Mouse (Mus musculus) adrenal gland, postnatal 10 days (tissue): ENCODE data around the gene Hoxd12. TPM values are rescaled to one million over a fixed set of nuclear protein-coding genes. Genes with fewer than 3 reads are reported as not detected.

Experiments
- DNase-seq: peaks from one replicate; pipeline ENCODE4 v3.0.0; 2021; ENCODE audit warnings: mixed read lengths
- total RNA-seq, 2 experiments: library from RNA; stranded (reverse); gene quantifications; 2 replicates each; pipeline ENCODE4 v1.2.3; 2021

Gene Hoxd12
- total RNA-seq, 2 experiments from 2014 or later, result not detected

DNA sequence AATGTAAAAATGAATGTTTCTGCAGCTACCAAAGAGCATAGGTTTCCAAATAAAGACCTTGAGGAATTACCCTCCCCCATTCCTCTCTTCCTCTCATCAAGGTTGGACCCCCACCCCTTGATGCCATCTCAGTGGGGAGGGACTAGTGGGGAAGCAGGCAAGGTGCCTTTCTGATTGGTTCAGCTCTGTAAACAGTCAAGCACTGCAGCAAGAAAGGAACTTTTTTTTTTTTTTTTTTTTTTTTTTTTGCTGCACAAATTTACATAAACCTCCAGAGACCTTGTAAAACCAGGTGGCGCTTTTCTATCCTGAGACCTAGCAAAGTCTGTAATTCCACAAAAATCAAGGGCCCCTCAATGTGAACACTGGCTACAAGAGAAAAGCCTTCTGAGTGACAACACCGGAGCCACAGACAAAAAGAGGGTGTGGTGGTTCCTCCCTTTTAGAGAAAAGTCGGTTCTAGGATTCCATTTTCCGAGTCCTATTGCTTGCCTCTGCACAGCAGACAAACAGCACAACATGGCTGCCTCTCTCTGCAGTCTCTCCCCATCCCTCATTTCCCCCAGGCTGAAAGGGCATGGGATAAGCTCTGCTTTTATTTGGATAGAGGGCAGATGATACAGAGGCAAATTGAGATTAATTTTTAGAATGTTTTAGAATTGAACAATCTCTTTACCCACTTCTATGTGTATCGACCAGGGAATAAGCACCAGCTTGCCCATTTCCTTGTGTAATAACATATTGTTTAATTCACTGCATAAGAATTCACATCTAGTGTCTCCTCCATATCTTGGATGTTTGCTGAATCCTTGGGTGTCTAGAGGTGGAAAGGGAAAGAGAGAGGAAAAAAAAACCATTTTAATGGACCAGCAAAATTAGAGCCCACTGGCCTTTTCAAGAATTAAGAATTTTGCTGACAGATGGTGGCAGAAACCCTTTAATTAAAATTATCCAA, 34.9 kb downstream of the Hoxd12 start:
- peak; percentile 4 for DNase-seq

DNA sequence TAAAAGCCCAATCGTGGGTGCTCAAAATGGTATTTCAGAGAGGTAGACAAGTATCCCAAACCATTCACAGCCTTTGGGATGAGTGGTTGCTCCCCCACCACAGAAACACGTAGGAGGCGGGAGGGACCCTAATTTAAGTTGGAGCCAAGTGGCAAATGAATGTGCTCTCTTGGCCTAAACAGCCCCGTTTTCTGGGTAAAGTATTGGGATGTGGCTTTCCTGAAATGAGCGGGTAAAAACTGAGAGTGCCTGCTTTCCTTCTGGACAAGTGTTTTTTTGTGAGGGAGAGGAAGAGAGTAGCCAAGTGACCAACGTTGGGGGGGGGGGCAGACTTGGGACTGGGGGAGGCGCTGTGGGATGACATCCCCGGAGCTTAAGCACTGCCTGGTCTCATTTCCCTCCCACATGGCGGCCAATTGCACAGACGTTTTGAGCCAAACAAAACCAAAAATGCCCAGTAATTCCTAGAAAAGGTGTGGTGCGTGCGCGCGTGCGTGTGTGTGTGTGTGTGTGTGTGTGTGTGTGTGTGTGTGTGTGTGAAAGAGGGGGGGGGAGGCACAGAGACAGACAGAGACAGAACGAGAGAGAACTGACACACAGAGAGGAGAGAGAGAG, 36.2 kb downstream of the Hoxd12 start:
- DNase-seq, result peak; percentile 44

DNA sequence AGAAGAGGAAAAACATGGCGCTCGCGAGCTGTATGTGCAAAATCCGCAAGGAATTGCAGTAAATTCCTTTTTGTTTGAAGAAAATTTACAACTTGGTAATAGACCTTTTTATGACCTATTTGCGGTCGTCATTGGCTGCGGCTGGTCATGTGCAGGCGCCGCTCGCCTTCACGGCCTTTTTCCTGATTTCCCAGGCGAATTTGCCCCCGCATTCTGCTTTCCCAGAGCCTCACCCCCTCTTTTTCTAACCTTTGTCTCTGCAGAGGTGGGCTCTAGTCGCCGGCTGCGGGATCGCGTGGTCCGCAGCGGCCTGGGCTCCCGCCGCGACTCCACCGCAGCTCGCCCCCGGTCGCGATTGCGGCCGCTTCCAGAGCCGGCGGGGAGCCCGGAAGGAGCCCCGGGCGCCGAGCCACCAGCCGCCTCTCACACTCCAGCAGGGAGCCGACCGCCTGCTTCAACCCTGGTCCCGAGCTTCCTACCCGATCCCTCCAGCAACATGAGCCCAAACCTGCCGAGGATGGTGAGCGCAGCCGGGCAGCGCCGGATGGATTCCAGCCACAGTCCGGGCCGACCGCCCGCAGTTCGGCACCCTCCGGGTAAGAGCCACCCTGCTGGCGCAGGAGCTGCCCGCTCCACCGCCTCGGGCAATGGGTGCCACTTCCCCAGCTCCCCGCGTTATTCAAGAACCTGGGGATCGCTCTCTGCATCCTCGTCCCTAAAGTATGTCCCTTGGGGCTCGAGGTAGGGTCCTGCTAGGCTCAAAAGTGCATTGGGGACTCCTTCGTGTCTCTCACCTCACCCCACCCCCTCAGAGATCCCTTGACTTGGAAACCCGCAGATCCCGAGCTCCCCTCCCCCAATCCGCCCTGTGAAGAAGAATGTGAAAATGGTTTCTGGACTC, 37.2 kb downstream of the Hoxd12 start, which contains the start of the genes Hoxd3 and Hoxd4:
TSS of gene Hoxd3 (plus strand) at position 207 of the 901 bp plus-strand sequence.
TSS of gene Hoxd4 (plus strand) at position 209 of the 901 bp plus-strand sequence.
- DNase-seq, result peak; percentile 70

DNA sequence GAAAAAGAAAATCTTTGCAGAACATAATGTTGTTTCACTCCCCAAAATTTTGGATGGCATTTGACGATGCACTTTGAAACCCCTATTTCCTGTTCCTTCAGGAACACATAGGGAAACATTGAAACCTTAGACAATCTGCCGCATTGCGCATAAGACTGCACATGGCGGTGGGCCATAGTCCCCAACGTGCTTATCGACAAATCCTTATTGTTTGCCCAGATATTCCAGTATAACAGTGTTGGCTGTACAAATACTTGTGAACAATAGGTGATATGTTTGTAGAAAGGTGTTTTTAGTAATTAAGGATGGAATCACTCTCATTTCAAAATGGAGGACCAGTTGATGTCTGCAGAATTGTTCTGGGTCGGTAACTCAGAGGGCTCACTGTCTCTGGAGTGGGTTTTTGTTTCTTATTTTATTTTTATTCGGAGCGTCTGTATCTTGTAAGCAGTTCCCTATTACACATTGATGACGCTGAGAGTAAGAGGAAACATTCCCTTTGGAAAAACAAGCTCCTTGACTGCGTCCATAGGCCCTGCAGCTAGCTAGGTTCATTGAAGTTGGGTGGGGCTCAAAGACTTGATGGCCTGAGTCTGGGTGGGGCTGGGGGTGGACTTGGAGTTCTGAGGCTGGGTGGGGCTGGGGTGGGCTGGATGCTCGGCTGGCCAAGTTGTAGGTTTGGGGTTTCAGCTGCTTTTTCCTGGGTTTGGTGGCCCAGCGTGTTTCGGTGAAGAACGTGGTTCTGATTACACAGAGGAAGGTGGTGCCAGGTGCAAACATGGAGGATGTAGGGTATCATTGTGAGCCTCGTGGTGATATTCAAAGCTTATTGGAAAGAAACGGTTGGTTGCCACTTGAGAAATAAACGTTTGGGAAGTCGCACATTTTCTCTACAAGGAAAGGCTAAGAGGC, 38.7 kb downstream of the Hoxd12 start:
- peak; percentile 6 for DNase-seq

DNA sequence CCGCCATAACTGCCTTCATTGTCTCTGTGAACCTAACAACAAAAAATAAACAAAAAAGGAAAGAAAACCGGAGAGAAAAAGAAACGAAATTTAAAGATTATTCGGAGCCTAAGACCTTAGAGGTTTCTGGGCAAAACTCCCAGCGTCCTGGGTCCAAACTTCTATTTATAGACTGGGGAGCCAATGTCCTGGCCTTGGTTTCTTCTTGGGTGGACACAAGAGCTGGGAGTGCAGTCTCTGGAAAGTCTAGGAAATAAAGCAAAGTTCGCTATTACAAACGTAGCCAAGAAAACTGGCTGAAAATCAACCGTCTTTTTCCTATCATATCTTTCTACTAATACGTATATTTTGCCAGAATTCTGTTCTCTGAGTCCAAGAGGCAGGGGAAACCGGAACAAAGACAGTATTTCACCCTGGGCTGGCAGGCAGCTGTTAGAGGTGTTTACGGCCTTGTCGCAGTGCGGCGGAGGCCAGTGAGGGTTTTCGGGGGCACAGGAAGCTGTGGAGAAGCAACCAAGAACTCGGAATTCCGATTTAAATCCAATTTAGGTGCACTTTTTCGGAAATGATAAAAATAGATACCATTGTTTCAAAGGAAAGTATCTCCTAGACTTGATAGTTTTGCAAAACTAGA, 39.5 kb downstream of the Hoxd12 start:
- peak; percentile 32 for DNase-seq

DNA sequence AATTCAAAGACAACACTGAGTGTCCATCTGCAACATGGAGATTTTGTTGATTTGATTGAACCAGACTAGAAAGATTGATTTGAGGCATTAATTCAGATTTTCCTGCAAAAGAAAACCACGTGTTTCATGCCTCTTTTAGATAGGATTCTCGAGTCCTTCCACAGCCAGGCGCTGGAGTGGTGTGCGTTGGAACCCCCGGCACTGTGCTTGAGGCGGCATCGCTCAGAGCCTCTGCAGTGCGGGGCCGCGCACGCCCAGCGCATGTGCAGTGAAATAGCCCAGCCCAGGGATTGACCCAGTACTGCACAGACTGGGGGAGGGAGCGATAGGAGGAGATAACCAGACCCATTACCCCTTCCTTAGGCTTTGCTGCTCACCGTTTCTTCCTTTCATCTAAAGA, 40.1 kb downstream of the Hoxd12 start:
- DNase-seq, result peak; percentile 75

DNA sequence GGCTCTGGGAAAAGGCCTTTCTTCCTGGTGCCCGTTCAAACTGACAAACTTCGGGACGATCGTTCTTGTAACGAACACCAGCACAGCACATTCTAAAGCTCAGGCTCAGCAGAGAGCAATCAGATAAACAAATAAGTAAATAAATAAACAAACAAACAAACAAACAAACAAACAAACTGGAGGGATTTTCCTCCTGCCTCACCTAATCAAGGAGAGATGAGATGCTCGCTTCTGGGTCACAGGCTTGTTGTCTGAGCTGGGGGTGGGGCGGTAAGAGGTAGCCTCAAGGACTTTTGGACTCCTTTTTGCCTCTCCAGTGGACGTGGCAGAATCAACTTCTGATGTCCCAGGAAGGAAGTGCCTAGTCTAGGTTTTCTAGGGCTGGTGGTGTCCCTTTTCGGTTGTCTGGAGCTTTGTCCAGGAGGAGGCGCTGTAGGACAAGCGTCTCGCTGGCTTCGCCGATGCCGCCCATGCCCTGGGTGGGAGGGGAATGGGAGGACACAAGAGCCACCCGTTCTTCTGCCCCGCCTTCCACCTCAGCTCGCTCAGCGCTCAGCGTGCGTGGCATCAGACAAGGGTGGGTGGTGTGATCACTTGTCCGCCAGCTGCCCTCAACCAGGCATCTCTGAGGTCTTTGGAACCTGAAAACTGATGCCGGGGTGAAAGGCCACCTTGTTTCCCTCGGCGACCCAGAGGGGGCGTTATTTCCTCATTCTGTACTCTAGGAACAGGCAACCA, 40.9 kb downstream of the Hoxd12 start:
- DNase-seq, result peak; percentile 97

DNA sequence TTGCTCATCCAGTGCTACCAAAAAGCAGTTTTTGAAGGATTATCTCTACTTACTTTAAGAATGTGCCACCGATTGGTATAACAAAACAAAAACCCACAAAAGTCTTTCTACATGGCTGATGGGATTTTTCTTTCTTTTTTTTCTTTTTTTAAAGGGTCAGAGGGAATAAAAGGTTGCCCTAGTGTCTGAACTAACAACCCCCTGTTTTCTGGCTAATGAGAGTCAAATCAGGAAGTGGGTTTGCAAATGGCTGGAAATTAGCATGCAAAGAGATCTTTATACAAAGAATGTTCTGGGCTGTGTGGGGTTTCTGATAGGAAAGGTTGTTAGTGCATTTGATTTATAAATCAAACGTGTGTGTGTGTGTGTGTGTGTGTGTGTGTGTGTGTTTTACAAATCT, 45.6 kb downstream of the Hoxd12 start:
- no peak for DNase-seq

DNA sequence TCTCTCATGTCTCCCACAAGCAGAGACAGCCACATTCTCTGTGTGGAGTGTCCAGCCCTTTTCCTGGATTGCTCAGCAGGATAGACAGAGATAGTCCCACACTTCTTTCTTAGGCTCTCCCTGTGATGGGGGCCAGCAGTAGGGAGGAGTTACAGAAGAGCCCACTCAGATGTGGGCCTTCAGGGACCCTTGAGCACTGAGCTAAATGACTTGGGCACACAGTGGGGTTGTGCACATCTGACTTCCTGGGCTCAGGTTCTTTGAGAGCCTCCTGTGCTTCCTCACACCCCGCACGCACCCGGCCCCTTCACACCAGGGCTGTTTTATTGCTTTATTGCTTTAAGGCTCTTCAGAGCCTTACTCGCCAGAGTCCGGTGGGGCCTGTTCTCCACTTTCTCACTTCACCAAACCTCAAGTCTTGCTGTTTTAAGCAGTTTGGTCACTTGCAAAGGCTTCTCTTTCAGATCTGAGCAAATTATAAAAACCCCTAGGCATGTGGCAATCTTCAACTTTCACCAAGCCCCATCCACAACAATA, 46.2 kb downstream of the Hoxd12 start:
- no peak for DNase-seq

DNA sequence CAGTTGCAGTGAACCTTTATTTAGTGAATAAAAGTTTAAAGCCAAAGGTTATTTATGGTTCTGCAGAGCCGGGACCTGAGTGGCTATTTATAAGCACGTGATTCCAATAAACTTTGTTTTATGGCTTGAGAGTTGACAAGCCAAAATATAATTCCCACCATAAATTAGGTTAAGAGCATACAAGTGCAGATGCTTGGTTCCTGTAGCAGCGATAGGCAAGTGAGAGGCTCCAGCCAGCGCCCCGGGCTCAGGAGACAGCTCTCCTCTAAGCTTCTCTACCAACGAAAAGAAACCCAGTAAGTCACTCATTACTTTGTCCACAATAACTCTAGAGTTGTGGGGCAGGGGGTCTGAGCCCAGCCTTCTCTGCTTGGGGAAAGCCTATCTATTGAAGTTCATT, 47.1 kb downstream of the Hoxd12 start:
- DNase-seq, result no peak

DNA sequence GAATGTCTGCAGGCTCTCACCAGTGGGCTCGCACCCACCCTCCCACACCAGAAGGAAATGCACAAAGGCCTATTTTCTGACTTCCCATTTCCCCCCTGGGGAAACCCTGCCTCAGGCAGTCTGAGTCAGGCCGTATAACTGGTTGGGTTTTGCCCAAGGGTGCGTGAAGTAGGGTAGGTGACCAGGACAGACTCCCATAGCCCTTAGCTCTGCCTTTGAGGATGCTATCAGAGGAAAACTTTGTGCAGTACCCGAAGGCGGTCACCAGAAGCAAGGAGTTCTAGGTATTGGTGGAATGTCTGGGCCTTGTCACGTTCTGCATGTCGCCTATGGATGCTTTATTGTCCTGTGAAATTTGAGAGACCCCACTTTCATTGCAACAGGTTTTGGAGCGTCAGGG, 48.1 kb downstream of the Hoxd12 start:
- DNase-seq, result no peak

DNA sequence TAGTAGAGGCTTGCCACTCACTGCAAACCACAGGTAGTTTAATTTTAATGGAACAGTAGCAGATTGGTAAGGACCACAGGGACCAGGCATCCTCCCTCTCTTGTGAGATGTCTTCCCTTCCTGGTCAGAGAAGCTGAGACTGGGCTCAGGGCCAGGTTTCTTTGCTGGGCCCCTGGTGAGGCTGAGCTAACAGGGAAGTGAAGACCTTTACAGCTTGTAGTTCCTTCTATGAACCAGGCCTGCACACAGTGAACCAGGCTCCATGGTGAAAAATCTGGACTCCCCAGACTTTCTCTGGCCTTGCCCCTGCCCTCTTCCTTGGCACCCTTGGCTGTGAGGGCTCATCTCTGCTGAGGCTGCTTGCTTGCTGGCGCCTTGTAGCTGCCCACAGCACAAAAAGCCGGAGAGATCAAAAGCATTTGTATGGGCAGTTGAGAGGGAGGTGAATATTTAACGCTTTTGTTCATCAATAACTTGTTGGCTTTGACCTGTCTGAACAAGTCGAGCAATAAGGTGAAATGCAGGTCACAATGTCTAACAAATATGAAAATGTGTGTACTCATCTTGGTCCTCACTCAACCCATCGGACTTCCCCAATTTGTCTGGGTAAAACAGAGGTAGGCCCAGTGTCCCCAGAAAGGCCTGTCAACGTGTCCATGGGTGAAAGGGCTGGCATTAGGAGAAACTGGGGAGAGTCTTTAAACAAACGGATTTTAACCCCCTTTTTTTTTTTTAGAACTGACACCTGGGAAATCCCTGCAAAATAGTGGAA, 49.6 kb downstream of the Hoxd12 start:
- peak; percentile 40 for DNase-seq

DNA sequence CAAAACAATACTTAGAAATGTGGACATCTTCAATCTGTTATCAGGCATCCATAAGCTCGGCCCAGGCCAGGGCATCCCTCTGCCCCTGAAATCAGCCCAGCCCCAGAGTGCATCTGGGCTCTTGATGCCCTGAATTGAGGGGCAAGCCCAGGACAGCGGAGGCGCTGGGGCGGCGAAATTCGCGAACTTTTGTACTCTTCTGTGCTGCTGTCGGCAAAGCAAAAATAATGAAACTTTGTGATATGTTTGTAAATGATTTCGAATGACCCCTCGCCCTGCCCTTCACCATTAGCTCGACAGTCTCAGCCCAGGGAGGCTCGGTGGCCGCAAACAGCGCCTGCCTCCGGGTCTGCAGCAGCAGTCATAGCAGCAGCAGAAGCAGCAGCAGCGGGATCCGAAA, 50.4 kb downstream of the Hoxd12 start:
- no peak for DNase-seq

DNA sequence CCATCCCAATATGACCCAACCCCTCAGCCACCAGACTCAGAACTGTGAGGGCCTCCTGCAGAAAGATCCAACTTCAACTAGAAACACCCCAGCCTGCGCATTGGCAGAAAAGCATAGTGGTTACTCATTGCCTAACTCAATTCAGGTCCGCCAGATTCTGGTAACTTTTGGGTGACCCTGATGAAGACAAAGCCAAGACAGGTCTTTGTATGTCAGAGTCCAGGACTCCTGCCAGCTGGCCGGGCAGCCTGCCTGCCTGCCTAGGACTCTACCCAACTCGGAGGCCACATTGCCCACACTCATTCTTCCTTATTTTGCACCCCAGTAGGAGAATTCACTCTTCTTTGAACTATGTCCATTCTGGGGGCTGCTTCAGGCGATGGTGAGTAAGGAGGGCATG, 51.7 kb downstream of the Hoxd12 start, which contains the start of gene Gm28230:
TSS of gene Gm28230 (plus strand) at position 178 of the 400 bp plus-strand sequence.
- peak; percentile 66 for DNase-seq

DNA sequence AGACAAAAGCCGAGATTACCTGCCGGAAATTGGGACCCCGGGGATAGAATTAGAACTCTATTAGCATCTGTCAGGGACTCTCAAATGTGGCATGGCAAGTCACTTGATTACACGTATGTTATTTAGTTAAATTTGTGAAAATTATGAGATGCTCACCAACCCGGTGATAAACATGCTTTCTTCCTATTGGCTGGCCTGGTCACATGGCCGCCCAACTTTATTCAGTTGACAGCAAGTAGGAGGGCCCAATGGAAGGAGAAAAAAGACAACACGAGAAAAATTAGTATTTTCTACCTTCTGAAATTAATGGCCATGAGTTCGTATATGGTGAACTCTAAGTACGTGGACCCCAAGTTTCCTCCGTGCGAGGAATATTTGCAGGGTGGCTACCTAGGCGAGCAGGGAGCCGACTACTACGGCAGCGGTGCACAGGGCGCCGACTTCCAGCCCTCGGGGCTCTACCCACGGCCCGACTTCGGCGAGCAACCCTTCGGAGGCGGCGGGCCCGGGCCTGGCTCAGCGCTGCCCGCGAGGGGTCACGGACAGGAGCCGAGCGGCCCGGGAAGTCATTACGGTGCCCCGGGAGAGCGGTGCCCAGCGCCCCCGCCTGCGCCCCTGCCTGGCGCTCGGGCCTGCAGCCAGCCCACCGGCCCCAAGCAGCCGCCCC, 52.3 kb downstream of the Hoxd12 start:
- DNase-seq, result no peak
